Mouse (Mus musculus) forebrain, embryonic 16.5 days (tissue): Measurements from ENCODE around the gene Klre1. TPM values are rescaled to one million over a fixed set of nuclear protein-coding genes. Genes with fewer than 3 reads are reported as not detected.

Source experiments
- ATAC-seq: fragments of 200-750 bp; cut with Nextera tagmentation; 2 replicates; pipeline ENCODE4 v1.8.0; 2017; ENCODE audit warnings: mild to moderate bottlenecking, moderate library complexity
- H3K27ac ChIP-seq: fragments of 300-500 bp; sonication (generic); 2 replicates; pipeline ENCODE4 v1.5.1; 2014; ENCODE audit warnings: low read length, control low read depth
- H3K27me3 ChIP-seq: fragments of 300-500 bp; sonication (generic); replicated peaks from 2 replicates; pipeline ENCODE4 v1.6.1; 2014; ENCODE audit warnings: low read length; ENCODE audit not compliant: control insufficient read depth, insufficient read depth
- H3K36me3 ChIP-seq: fragments of 300-500 bp; sonication (generic); 2 replicates; pipeline ENCODE4 v1.6.1; 2014; ENCODE audit not compliant: control insufficient read depth, insufficient read depth
- H3K4me1 ChIP-seq: fragments of 300-500 bp; sonication (generic); replicated peaks from 2 replicates; pipeline ENCODE4 v1.6.1; 2014; ENCODE audit warnings: low read length; ENCODE audit not compliant: control insufficient read depth, insufficient read depth
- H3K4me2 ChIP-seq: fragments of 300-500 bp; sonication (generic); 2 replicates; pipeline ENCODE4 v1.6.1; 2014; ENCODE audit warnings: mild to moderate bottlenecking, low read length, control low read depth
- H3K4me3 ChIP-seq: fragments of 300-500 bp; sonication (generic); replicated peaks from 2 replicates; pipeline ENCODE4 v1.5.1; 2014; ENCODE audit warnings: mild to moderate bottlenecking, low read length, control low read depth
- H3K9ac ChIP-seq: fragments of 300-500 bp; sonication (generic); replicated peaks from 2 replicates; pipeline ENCODE4 v1.6.1; 2014; ENCODE audit warnings: low read depth, low read length, control low read depth
- H3K9me3 ChIP-seq: fragments of 300-500 bp; sonication (generic); 2 replicates; pipeline ENCODE4 v1.6.1; 2016; ENCODE audit warnings: low read length; ENCODE audit not compliant: control insufficient read depth
- whole genome bisulfite sequencing: fragments of 180-500 bp; shearing (Covaris S2); extraction: QIAGEN DNeasy Blood & Tissue Kit; methylation state at CpG from one replicate; pipeline ENCODE4 v1.1.7; 2014; 5-methylcytosine and 5-hydroxymethylcytosine counted together
- polyA plus RNA-seq: library from polyadenylated mRNA; unstranded; fragments of >200 nt; fragmentation: Nextera tagmentation; extraction: Ambion mirVana; gene quantifications from 2 replicates; pipeline ENCODE4 v1.2.1, GENCODE M21; 2015

Klre1 gene
- polyA plus RNA-seq: not detected in 2 replicates

DNA sequence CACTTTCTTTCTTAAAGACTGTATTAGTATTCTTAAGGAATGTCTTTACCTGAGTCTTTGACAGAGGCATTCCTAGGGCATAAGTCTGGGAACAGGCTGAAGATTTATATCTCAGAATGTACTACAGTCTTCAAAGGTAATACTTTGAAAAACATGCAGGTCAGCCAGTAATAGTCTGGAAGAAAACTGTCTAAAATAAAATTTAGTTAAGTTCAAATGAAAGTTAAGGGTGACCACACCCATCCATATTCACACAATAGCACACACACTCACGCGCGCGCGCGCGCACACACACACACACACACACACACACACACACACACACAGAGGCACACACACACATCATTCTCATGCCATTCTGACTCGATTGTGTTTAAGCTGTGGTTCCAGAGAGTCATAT lies at the start of gene Klre1:
Gene Klre1, plus strand, starts transcription at position 301 of the 400 bp plus-strand sequence.
- no peaks in the 10 kb centered on the region for H3K36me3 ChIP-seq
- no peak within 1 kb of the TSS for H3K4me3 ChIP-seq
- no peak within 1 kb of the TSS for H3K27ac ChIP-seq
- WGBS: 93% methylated on average over 8 of the region's 8 CpGs
- no peaks in the 10 kb centered on the region for H3K4me1 ChIP-seq
- ATAC-seq: no peak
- no peak within 1 kb of the TSS for H3K9ac ChIP-seq
- no peaks in the 10 kb centered on the region for H3K27me3 ChIP-seq
- no peak within 1 kb of the TSS for H3K4me2 ChIP-seq
- no peaks in the 10 kb centered on the region for H3K9me3 ChIP-seq

DNA sequence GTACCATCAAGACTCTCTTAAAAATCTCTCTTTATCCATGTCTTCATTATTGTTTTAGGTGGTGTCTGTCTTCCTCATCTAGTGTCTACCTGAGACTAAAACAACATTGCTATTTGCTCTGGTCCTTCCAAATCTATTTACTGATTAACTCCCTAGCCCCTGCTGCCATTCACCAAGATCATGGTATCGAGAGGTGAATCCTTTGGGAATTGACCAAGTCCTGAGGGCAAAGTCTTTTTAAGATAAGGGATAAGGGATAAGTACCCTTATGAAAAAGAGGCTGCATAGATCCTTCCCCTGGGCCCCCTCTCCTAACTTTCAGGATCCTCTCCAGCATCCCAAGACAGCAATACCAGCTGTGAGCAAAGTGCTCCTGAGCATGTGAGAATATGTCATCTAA lies 48.1 kb upstream of the Klre1 start:
- no peak for ATAC-seq
- no peaks in the 10 kb centered on the region for H3K9me3 ChIP-seq
- no peak overlapping the region for H3K27ac ChIP-seq
- H3K4me2 ChIP-seq: no peak overlapping the region
- H3K4me3 ChIP-seq: no peak overlapping the region
- H3K9ac ChIP-seq: no peak overlapping the region
- H3K36me3 ChIP-seq: no peaks in the 10 kb centered on the region
- WGBS: 90% methylated on average over 1 of the region's 1 CpGs
- no peaks in the 10 kb centered on the region for H3K27me3 ChIP-seq
- H3K4me1 ChIP-seq: peaks cover 7% of the 10 kb centered on the region

- Histone ChIP-seq H3K4me2 (no peak overlapping the region), H3K27me3 (no peaks in the 10 kb centered on the region), H3K4me3 (no peak overlapping the region), H3K9me3 (no peaks in the 10 kb centered on the region), H3K4me1 (peaks cover 14% of the 10 kb centered on the region), H3K9ac (no peak overlapping the region), H3K36me3 (no peaks in the 10 kb centered on the region), H3K27ac (no peak overlapping the region)
- ATAC-seq: no peak
These were observed 47.4 kb upstream of the Klre1 start for GRCm38 (mm10) chr6:129530261-129530660.

- WGBS: 32% methylated on average over 7 of the region's 7 CpGs
- Histone ChIP-seq H3K36me3 (no peaks in the 10 kb centered on the region), H3K4me1 (peaks cover 25% of the 10 kb centered on the region), H3K9me3 (no peaks in the 10 kb centered on the region), H3K4me3 (peak overlapping the region; percentile 72), H3K4me2 (peak overlapping the region; percentile 57), H3K27ac (peak overlapping the region; percentile 67), H3K27me3 (no peaks in the 10 kb centered on the region), H3K9ac (peak overlapping the region; percentile 82)
- peak; percentile 29 for ATAC-seq
These were observed 45.2 kb upstream of the Klre1 start for GRCm38 (mm10) chr6:129532556-129532941.

DNA sequence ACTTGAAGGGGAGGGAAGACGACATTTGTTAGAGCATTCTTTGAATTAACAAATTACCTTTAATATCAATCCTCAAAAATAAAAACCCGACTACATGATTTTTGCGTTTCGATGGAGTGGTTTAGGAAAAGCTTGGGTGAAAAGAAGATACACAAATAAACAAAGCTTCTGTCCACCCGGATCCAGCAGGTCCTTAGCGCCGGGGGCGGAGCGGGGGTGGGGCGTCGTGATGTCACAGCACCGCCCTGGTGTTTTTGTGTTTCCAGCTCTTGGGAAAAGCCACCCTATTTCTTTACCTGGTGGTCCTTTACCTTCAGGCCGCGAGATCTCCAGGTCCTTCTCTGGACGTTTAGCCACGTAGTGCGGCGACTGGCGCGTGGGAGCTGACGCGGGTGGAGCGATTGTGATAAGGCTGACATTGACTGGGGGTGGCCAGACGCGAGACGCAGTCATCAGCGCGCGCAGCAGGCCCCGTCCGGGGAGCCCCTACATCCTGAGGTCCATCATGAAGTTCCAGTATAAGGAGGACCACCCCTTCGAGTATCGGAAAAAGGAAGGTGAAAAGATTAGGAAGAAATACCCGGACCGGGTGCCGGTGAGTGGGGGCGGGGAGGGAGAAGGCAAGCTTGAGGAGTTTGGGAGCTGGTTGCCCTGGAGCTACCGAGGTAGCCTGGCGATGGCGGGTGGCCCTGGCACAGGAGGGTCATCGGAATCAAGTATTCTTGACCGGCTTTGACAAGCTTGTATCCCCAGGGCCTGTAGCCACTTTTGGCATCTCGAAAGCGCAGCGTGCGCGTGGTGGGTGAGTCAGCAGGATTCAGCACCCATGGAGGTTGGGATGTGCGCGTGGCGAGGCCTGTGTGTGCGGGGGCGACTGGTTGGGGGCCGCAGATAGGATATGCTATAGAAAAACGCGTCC lies 44.5 kb upstream of the Klre1 start, which contains the start of gene Gabarapl1:
Gene Gabarapl1, plus strand, starts transcription at position 219 of the 919 bp plus-strand sequence.
- H3K9ac ChIP-seq: peak within 1 kb of the TSS; percentile 82
- peak within 1 kb of the TSS; percentile 72 for H3K4me3 ChIP-seq
- peak within 1 kb of the TSS; percentile 57 for H3K4me2 ChIP-seq
- no peaks in the 10 kb centered on the region for H3K27me3 ChIP-seq
- peak; percentile 85 for ATAC-seq
- peaks cover 25% of the 10 kb centered on the region for H3K4me1 ChIP-seq
- H3K27ac ChIP-seq: peak within 1 kb of the TSS; percentile 76
- peaks cover under 1% of the 10 kb centered on the region; the same call in 1 of the 2 replicates for H3K36me3 ChIP-seq
- WGBS: under 1% methylated on average over 55 of the region's 55 CpGs
- H3K9me3 ChIP-seq: no peaks in the 10 kb centered on the region

DNA sequence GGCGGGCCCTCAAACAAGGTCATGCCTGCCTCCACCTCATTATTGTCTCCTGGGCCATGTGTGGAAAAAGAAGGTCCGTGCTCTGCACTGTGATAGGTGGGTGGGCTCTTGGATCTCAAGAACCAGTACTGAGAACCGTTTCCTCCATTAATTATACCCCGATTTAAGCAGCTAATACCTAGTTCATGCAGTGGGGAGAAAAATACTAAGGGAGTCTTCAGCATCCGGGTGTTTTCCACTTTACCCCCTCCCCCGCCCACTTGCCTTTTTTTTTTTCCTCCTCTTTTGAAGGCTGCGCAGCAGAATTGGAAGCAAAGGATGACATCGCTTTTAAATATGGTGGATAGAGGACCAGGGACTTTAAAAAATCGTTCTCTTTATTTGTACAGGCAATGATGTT lies 43.6 kb upstream of the Klre1 start:
- Histone ChIP-seq H3K9me3 (no peaks in the 10 kb centered on the region), H3K27ac (peak overlapping the region; percentile 76), H3K4me1 (peaks cover 25% of the 10 kb centered on the region), H3K4me2 (peak overlapping the region; percentile 57), H3K9ac (peak overlapping the region; percentile 82), H3K4me3 (peak overlapping the region; percentile 72), H3K36me3 (peaks cover 9% of the 10 kb centered on the region), H3K27me3 (no peaks in the 10 kb centered on the region)
- WGBS: 4% methylated on average over 9 of the region's 9 CpGs
- ATAC-seq: peak; percentile 57

DNA sequence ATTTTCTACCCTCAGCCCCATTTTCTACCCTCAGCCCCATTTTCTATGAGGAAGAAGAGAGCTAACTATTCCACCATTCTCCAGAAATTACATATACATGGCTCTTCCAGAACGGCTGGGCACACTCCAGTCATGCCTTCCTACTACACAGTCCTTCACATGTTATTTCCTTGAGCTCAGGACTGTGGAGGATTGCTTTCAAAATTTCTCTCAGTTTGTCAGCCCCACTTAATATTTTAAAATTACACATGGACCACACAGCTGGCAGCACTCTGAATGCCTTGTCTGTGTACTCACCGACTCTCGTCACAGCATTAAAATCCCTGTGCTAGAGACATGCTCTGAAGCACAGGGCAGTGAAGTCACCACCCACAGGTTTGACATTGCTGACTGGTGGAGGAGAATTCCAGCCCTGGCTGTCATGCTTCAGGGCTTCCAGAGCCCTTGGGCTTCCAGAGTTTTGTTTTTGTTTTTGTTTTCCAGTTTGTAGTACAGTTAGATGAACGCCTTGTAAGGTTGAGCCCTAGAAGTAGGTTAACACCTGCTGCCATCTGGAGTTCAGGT lies 43.0 kb upstream of the Klre1 start:
- WGBS: 53% methylated on average over 4 of the region's 4 CpGs
- Histone ChIP-seq H3K9ac (peak overlapping the region; percentile 82), H3K27ac (no peak overlapping the region; the same call in 1 of the 2 replicates), H3K36me3 (peaks cover 12% of the 10 kb centered on the region), H3K27me3 (no peaks in the 10 kb centered on the region), H3K4me1 (peaks cover 25% of the 10 kb centered on the region), H3K9me3 (no peaks in the 10 kb centered on the region), H3K4me3 (peak overlapping the region; percentile 72), H3K4me2 (peak overlapping the region; percentile 57)
- peak; percentile 17 for ATAC-seq

DNA sequence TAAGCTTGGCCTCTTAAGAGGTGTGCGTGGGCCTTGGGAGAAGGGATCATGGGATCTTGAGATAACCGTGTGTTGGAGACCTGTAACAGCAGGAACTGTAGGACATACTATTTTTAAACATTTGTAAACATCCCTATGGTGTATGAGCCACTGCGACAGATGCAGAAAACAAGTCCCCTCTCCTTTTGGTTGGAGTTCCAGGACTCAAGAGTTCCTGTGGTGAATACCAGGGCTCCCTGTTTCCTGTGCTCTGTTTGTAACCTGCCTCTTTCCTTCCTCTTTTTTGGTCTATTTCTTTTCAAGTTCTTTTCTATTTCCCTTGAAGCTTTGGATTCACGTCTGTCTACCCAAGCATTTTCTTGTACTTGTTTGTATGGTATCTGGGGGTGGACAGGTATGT lies 42.0 kb upstream of the Klre1 start:
- Histone ChIP-seq H3K27ac (no peak overlapping the region), H3K4me1 (peaks cover 25% of the 10 kb centered on the region), H3K4me3 (no peak overlapping the region), H3K4me2 (peak overlapping the region; percentile 57), H3K9me3 (no peaks in the 10 kb centered on the region), H3K9ac (no peak overlapping the region), H3K27me3 (no peaks in the 10 kb centered on the region), H3K36me3 (peaks cover 21% of the 10 kb centered on the region)
- no peak for ATAC-seq
- 80% methylated on average over 4 of the region's 4 CpGs for WGBS

GRCm38 (mm10) chr6:129538555-129538954 lies 39.1 kb upstream of the Klre1 start:
- Histone ChIP-seq H3K4me1 (peaks cover 20% of the 10 kb centered on the region), H3K27me3 (no peaks in the 10 kb centered on the region), H3K36me3 (peaks cover 36% of the 10 kb centered on the region), H3K4me2 (no peak overlapping the region), H3K9me3 (no peaks in the 10 kb centered on the region), H3K9ac (no peak overlapping the region), H3K4me3 (no peak overlapping the region), H3K27ac (no peak overlapping the region)
- ATAC-seq: no peak
- WGBS: 85% methylated on average over 6 of the region's 6 CpGs
